Mouse (Mus musculus): Measurements from ENCODE around the gene Arrdc3.

Gene Arrdc3

DNA sequence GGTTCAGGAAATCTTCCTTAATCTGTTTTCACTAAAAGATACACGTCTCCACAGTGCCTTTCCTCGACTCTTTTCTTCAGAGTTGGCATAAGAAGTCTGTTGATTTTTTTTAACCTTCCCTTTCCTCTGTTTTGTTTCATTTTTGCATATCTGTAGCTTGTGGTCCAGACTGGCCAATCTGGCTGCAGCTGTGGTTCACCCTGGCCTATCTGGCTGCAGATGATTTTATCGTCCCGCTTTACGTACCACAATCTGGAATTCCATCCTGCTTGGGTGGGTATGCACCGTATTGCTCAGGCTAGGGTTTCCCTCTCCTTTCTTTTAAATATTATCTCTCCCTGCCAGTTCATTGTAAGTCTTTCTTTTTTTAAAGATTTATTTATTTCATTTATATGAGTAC is 37.8 kb downstream of the Arrdc3 start:
- in situ Hi-C loops (cut with MseI, MboI), result no loop called here

DNA sequence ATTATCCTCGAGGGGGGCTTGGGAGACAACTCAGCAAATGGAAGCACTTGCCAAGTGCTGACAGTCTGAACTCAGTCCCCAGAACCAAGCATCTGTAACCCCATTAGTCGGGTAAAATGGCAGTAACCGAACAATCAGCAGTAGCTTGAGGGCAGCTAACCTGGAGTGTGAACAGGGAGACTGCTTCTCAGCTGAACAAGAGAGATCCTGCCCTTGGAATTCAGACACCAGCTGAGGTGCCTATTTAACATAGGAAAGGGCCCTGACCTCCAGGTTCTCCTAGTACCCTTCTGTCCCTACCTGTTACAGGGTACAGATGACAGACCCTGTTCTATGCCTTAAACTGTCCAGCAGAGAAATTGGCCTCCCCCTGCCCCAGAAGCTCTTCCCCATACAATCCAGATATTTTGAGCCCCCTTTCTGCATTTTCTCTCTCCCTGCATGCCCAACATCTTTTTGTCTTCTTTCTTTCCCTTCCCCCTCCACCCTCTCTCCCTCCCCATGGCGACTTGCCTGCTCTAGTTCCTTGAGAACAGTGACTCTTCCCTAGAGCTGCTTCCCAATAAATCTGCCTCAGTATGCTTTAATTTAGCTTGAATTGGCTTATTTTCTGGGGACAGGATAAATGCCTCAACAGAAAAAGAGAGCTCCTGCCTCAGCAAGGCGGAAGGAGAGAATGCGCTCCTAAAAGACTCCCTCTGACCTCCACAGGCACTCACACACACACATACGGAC is 38.6 kb downstream of the Arrdc3 start:
- in situ Hi-C loops (cut with MseI, MboI), result no loop called here

DNA sequence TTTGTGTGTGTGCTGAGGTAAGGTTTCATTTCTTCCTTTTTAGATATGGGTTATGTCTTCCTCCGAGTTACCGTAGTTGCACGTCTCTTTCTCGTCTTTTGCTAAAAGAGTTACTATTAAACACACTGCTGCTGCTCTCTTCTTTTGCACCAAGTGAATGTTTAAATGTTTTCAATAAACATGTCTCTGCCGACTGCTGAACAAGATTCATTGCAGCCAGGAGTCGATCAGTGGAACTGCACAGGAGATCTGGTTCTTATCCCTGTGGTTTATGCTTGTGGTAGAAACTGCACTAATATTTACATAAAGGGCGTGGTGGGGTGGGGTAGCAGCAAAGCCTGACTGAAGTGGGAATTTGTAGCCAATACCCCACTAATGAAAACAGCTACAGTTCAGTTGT is 45.0 kb downstream of the Arrdc3 start:
- in situ Hi-C loops (cut with MseI, MboI), result no loop called here

DNA sequence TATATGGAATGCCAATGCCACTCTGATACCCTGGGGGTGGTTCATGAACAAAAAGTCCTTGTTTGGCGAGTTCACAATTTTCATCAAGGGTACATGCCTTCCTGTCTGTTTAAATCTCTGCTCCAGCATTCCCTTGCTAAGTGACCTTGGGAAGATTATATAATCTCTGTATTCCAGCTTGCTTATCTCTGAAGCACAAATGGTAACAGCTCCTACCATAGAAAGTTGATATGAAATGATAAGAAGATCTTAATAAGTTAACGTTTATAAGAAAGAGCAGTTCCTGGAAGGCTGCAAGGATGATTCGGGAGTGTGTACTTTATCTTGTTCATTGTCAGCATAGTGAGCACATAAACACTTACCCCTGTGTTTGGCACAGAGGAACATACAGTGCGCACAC is 46.8 kb downstream of the Arrdc3 start:
- in situ Hi-C loops (cut with MseI, MboI), result no loop called here

DNA sequence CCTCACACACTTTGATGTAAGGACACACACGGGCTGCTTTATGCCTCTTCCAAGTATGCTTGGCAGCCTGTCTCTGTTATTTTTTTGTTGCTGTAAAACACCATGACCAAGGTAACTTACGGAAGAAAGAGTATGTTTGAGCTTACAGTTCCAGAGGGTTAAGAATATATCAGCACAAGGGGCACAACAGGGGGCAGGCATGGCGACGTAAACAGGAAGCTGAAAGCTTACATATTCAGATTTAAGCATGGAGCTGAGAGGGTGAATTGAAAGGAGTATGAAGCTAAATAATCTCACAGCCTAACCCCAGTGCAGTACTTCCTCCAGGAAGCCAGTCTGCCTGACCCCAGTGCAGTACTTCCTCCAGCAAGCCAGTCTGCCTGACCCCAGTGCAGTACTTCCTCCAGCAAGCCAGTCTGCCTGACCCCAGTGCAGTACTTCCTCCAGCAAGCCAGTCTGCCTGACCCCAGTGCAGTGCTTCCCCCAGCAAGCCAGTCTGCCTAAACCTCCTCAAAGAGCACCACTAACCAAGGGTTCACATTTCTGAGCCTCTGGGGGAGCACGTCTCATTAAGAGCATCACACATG is 49.7 kb downstream of the Arrdc3 start:
- in situ Hi-C loops (cut with MseI, MboI), result no loop called here

DNA sequence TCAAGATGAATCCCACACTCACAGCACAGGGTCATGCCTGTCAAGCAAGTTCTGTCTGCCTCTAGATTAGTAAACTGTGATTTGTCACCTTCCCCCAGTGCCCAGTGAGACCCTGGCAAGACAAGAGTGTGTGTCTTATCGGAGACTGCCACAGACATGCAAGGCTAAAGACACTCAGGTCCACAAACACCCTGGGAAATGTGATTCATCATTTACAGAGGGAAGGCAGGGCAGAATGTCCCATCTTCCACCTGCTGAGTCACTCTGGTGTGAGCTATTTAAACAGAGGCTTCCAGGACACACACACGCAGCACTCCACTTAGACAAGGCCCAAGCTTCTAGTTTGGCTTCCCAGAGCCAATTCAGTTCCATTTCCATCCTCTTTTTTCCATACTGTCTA is 53.2 kb downstream of the Arrdc3 start:
- in situ Hi-C loops (cut with MseI, MboI), result no loop called here

DNA sequence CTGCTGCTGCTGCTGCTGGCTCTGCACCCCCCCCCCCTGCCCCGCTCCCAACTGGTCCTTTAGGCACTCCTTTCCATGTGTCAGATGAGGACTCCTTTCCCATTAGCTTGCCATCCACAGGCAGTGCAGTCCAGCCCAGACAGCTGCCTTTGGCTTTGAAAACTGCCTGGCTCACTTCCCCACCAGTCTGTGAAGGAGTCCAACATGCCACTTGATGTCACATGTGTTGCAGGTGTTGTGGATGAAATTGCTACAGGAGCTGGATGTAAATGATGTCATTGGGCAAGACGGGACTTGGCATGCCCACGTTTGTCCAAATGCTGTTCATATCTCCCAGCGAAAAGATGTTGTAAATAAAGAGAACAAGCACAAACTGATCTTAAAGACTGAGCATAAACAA is 56.0 kb downstream of the Arrdc3 start:
- in situ Hi-C loops (cut with MseI, MboI), result no loop called here

DNA sequence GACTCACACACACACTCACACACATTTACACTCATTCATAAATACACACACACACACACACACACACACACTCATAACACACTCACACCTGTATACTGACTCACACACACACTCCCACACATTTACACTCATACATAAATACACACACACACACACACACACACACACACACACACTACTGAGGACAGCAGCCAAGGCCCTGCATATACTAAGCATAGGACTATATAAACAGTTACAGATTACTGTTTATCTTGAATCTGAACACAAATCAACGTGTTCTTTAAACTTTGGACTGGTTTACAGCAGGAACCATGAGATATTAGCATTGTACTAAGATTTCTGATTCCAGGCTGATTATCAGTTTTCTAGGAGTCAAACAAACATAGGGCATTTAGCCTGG is 56.7 kb downstream of the Arrdc3 start:
- in situ Hi-C loops (cut with MseI, MboI), result no loop called here

DNA sequence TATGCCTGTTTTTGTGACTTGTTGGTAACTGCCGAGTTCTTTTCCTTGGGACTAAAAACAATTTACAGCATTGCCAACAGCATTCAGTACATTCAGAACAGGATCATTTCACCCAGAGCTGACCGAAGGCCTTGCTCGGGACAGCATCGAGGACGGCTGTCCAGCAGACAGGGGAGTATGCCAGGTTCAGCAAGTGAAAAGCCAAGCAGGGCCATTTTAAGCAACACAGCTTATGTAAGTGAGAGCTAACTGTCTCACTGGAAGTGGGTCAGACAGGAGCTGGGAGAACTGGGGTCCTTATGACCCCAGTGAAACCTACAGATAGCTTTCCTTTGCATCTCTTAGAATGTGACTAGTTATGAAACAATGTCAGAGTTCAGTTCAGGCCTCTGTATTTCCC is 57.2 kb downstream of the Arrdc3 start:
- in situ Hi-C loops (cut with MseI, MboI), result no loop called here

DNA sequence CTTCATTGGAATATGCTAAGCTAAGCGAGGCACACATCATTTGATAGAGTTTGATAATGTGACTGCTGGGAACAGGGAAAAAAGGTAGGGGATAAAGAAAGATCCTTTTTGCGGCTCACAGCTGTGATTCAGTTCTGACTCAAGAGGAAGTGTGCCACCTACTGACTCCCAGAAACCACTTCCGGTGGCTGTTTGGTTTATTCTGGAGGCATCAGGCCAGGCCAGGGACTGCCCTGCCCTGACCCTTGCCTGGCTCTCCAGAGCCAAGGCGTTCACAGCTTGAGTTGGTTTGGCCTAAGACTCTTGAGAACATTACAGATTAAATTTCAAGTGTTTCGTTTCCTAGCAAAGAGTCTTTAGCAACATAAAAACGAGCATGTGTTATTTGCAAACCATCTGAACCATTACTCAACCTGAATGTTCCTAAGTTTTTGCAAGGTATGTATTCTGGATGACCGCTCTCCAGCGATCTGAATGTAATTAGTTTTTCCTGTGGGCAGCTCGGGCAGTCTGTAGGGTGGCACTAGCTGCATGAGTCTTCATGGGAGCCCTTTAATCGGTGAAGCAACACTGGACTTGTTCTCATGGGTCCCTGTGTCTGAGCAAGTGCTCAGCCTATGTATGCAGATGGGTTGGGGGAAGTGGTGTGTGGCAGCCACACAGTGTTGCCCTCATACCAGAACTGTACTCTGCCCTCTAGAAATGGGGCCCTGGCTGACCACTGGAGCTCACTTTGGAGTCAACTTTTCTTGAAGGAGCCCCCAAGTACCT is 57.9 kb downstream of the Arrdc3 start:
- in situ Hi-C loops (cut with MseI, MboI), result no loop called here

DNA sequence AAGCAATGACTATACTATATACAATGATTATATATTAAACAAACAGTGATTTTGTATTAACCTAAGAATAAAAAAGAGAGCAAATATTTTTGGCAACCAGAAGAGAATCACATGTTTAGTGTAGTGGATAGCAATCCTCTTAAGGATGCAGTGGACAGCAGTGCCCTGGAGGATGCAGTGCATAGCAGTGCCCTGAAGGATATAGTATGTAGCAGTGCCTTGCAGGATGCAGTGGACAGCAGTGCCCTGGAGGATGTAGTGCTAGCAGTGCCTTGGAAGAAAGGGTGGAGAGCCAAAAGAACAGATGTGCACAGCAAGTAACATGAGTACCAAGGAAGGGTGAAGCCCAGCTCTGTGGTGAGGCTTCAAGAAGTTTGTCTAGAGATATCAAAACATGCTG is 61.3 kb downstream of the Arrdc3 start:
- in situ Hi-C loops (cut with MseI, MboI), result no loop called here

All from mouse trophoblast stem cell (cell line).